Mouse (Mus musculus) intestine, embryonic 14.5 days (tissue): Measurements from ENCODE around the gene Nfatc2ip. TPM values are rescaled to one million over a fixed set of nuclear protein-coding genes. Genes with fewer than 3 reads are reported as not detected.

Experiments used
- microRNA-seq: library from miRNA; unstranded; fragments of <30 nt; microRNA quantifications from one replicate; pipeline ENCODE4, GENCODE M21; 2016
- polyA plus RNA-seq: library from polyadenylated mRNA; unstranded; fragments of >200 nt; fragmentation: Nextera tagmentation; extraction: Ambion mirVana; gene quantifications from 2 replicates; pipeline ENCODE4 v1.2.1, GENCODE M21; 2014

The Nfatc2ip gene
- polyA plus RNA-seq, 1 experiment from 2014 or later, result 2.3 TPM

Small RNA genes lying within 50 kb of the gene (microRNA-seq; reads per million reads assigned to microRNA genes)
- not detected for gene Mir7058

Other genes with a start within 250 kb of the Nfatc2ip start
- 67.7 and 68.7 TPM in 2 replicates for gene Xpo6, start 196.2 kb downstream of the Nfatc2ip start, polyA plus RNA-seq
- gene Sbk1, start 124.1 kb downstream of the Nfatc2ip start, polyA plus RNA-seq, result 33.8 and 34.2 TPM in 2 replicates
- 1.1 and 1.9 TPM in 2 replicates for gene Lat, start 27.2 kb downstream of the Nfatc2ip start, polyA plus RNA-seq
- 44.4 and 45.9 TPM in 2 replicates for gene Spns1, start 19.3 kb downstream of the Nfatc2ip start, polyA plus RNA-seq
- gene Cd19, start 18.2 kb upstream of the Nfatc2ip start, polyA plus RNA-seq, result not detected in 2 replicates
- gene Rabep2, start 32.0 kb upstream of the Nfatc2ip start, polyA plus RNA-seq, result 24.6 and 27.6 TPM in 2 replicates
- 0.16 TPM in 1 of 2 replicates, not detected in the other for gene Atp2a1, start 66.4 kb upstream of the Nfatc2ip start, polyA plus RNA-seq
- 40.9 and 41.4 TPM in 2 replicates for gene Sh2b1, start 78.7 kb upstream of the Nfatc2ip start, polyA plus RNA-seq
- 188 and 192 TPM in 2 replicates for gene Tufm, start 90.6 kb upstream of the Nfatc2ip start, polyA plus RNA-seq
- gene Atxn2l, start 106.7 kb upstream of the Nfatc2ip start, polyA plus RNA-seq, result 44.4 and 50.7 TPM in 2 replicates
- 184 and 188 TPM in 2 replicates for gene Eif3c, start 169.7 kb upstream of the Nfatc2ip start, polyA plus RNA-seq
- 0.60 and 1.1 TPM in 2 replicates for gene Apobr, start 188.2 kb upstream of the Nfatc2ip start, polyA plus RNA-seq
- gene Cln3, start 189.1 kb upstream of the Nfatc2ip start, polyA plus RNA-seq, result 24.3 and 30.3 TPM in 2 replicates
- not detected in 2 replicates for gene Il27, start 198.2 kb upstream of the Nfatc2ip start, polyA plus RNA-seq
- 6.6 and 27.3 TPM in 2 replicates for gene Nupr1, start 234.1 kb upstream of the Nfatc2ip start, polyA plus RNA-seq